Mouse (Mus musculus): ENCODE results near the gene Brd9. TPM values are rescaled to one million over a fixed set of nuclear protein-coding genes. Genes with fewer than 3 reads are reported as not detected.
"Not testable (repeated sequence)": the region's sequence is repeated elsewhere in the genome, so short reads cannot be mapped to it uniquely, and the experiment has no call there.

Gene Brd9
- polyA plus RNA-seq, 1 experiment from 2014 or later = 96.4 TPM

DNA sequence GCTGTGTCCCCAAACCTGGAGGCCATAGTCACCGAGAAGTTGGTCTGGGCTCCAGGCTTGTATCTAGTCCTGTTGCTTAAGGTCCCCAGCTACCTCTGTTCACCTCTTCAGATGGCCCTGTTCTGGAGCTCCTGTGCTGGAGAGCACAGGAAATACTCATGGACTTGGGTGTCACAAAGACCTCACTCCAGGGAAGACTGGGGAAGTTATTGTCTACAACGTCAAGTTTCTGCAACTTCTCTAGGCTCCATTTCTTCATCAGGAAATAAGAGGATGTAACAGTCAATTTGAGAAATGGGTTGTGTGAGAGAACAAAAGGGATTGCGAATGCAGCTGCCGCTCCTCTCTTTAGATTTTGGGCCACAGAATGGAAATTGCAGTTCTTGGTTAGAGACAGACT lies 58.8 kb downstream of the Brd9 start:
- Histone ChIP-seq H3K27me3 (no peaks in the 10 kb centered on the region), H3K36me3 (no peaks in the 10 kb centered on the region), H3K27ac (no peak overlapping the region), H3K9ac (replicated peaks) (no peak overlapping the region), H3K4me2 (replicated peaks) (no peak overlapping the region), H3K4me3 (replicated peaks) (no peak overlapping the region), H3K9me3 (no peaks in the 10 kb centered on the region), H3K4me1 (replicated peaks) (no peaks in the 10 kb centered on the region)
- no peak for ATAC-seq
- 88% methylated on average over 4 of the region's 4 CpGs for WGBS

DNA sequence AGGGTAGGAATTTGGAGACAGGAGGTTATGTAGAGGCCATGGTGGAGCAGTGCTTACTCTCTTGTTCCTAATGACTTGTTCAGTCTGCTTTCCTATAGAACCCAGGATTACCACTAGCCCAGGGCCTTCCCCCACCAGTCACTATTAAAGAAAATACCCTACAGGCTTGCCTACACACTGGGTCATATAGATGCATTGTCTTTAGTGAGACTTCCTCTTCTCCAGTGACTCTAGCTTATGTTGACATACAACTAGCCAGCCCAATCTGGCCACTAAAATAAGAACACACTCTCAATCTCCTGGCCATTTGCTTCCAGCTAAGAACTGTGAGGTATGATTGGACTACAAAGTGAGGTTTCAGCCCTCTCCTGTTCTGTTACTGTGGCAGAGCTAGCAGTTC lies 62.9 kb downstream of the Brd9 start:
- H3K27me3 ChIP-seq = no peaks in the 10 kb centered on the region
- H3K9me3 ChIP-seq = no peaks in the 10 kb centered on the region
- no peaks in the 10 kb centered on the region for H3K4me1 ChIP-seq (replicated peaks)
- H3K36me3 ChIP-seq = no peaks in the 10 kb centered on the region
- no peak overlapping the region for H3K4me3 ChIP-seq (replicated peaks)
- H3K4me2 ChIP-seq (replicated peaks) = no peak overlapping the region
- no peak overlapping the region for H3K9ac ChIP-seq (replicated peaks)
- no peak overlapping the region for H3K27ac ChIP-seq
- no peak for ATAC-seq

DNA sequence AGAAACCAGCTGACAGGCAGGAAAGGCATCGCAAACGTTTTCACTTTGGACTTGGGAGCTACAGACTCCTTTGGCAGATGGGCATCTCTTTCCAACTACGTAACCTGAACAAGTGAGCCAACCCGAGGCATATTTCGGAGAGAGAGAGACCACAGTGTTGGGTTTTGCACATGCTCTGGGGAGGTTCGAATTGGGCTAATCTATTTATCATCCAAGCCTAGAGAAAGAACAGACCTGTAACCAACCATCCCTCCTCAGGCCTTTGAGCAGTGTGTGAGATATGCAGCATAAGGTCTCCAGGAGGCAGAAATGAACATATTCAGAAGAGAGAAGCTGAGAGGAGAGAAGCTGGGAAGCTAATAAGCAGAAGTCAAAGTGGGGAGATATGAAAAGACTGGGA lies 63.4 kb downstream of the Brd9 start:
- no peaks in the 10 kb centered on the region for H3K36me3 ChIP-seq
- 82% methylated on average over 6 of the region's 6 CpGs for WGBS
- no peak for ATAC-seq

DNA sequence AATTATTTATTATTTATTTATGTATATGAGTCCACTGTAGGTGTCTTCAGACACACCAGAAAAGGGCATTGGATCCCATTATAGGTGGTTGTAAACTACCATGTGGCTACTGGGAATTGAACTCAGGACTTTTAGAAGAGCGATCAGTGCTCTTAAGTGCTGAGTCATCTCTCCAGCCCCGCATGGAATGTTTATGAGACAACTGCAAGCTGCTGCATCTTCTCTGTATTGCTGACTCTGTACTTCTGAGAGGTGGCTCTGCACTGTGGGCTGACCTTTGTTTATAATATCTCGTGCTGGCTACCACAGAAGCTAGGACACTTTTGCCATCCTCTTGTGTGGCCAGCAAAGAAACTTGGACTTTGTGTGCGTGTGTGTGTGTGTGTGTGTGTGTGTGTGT lies 63.9 kb downstream of the Brd9 start:
- ATAC-seq = no peak
- 79% methylated on average over 4 of the region's 4 CpGs for WGBS

More for the DNA sequence above, 63.4 kb downstream of the Brd9 start:
- H3K9ac ChIP-seq (replicated peaks) = no peak overlapping the region
- H3K4me1 ChIP-seq (replicated peaks) = no peaks in the 10 kb centered on the region
- no peaks in the 10 kb centered on the region for H3K27me3 ChIP-seq
- H3K4me2 ChIP-seq (replicated peaks) = no peak overlapping the region
- H3K4me3 ChIP-seq (replicated peaks) = no peak overlapping the region
- no peak overlapping the region for H3K27ac ChIP-seq
- no peaks in the 10 kb centered on the region for H3K9me3 ChIP-seq

DNA sequence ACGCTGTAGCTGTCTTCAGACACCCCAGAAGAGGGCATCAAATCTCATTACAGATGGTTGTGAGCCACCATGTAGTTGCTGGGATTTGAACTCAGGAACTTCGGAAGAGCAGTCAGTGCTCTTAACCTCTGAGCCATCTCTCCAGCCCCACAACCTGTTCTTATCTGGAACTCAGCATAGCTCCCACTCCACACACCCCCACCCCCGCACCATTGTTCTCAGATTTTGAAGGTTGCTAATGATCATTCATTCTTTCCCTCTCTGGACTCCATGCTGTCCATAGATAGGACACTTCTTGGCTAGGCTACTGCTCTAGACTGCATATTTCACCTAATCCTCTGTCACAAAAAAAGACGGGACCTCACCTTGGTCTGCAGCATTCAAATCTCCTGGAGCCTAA lies 69.3 kb downstream of the Brd9 start:
- peaks cover 18% of the 10 kb centered on the region for H3K4me1 ChIP-seq (replicated peaks)
- H3K36me3 ChIP-seq; H3K4me2 ChIP-seq (replicated peaks); H3K9me3 ChIP-seq; H3K27ac ChIP-seq; H3K9ac ChIP-seq (replicated peaks); ATAC-seq; H3K4me3 ChIP-seq (replicated peaks): not testable (repeated sequence)
- peaks cover 15% of the 10 kb centered on the region for H3K27me3 ChIP-seq
- 95% methylated on average over 4 of the region's 4 CpGs for WGBS

More for the DNA sequence above, 63.9 kb downstream of the Brd9 start:
- Histone ChIP-seq H3K4me3 (replicated peaks) (no peak overlapping the region), H3K4me2 (replicated peaks) (no peak overlapping the region), H3K4me1 (replicated peaks) (no peaks in the 10 kb centered on the region), H3K27me3 (no peaks in the 10 kb centered on the region), H3K9me3 (no peaks in the 10 kb centered on the region), H3K9ac (replicated peaks) (no peak overlapping the region), H3K27ac (no peak overlapping the region), H3K36me3 (no peaks in the 10 kb centered on the region)

DNA sequence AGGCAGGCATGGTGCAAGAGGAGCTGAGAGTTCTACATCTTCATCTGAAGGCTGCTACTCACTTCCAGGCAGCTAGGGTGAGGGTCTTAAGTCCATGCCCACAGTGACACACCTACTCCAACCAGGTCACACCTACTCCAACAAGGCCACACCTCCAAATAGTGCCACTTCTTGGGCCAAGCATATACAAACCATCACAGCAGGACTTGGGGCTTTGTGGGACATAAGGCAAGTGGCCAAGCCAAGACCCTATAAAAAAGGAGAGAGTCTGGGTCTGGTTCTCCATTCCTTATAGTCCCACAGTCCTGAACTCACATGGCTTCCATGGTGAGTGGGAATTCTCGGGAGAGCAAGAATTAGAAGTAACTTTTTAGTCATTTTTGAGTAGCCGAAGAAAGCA lies 70.6 kb downstream of the Brd9 start:
- Histone ChIP-seq H3K4me1 (replicated peaks) (peaks cover 18% of the 10 kb centered on the region), H3K4me2 (replicated peaks) (peak overlapping the region; percentile 90), H3K27me3 (peaks cover 18% of the 10 kb centered on the region)
- H3K36me3 ChIP-seq; H3K4me3 ChIP-seq (replicated peaks); H3K9ac ChIP-seq (replicated peaks); ATAC-seq; H3K9me3 ChIP-seq; H3K27ac ChIP-seq: not testable (repeated sequence)
- WGBS = 76% methylated on average over 2 of the region's 2 CpGs

DNA sequence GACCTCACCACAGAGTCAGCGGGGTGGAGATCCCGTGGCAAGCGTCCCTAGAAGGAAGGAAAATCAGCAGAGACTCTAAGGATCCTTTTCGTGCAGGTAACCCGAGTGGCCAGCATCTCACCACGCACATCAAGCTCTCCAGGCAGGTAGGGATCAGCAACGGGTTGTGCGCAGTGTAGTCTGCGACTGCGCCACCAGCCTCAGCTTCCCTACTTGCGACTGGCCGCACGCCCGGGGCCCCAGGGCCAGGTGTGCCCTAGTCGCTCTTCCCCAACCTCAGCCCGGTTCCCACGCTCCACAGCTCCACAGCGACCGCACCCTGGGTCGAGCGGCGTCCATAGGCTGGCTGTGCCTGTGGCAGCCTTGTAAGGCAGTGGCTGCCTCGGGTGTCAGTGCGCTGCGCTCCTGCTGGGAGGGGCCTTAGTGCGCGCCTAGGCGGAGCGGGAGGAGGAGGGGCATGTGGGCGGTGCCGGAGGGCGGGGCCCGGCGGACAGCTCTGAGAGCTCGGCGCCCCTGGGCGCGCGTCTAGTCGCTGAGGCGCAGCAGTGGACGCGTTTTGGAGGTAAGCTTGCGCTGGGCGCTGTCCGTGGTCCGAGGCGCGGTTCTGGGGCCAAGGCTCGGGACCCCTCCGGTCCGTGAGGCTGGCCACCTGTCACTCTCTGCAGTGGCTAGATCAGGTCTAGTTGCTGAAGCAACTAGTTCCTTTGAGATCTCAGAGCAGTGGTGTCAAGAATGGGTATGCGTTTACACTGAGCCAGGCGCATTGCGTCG lies 71.5 kb downstream of the Brd9 start, which contains the start of gene Tppp:
Gene Tppp, plus strand, starts transcription at position 460 of the 771 bp plus-strand sequence.
- peak within 1 kb of the TSS; percentile 90 for H3K4me2 ChIP-seq (replicated peaks)
- peak; percentile 93 for ATAC-seq
- WGBS = under 1% methylated on average over 56 of the region's 56 CpGs
- peaks cover 18% of the 10 kb centered on the region for H3K4me1 ChIP-seq (replicated peaks)
- peak within 1 kb of the TSS; percentile 69 for H3K9ac ChIP-seq (replicated peaks)
- no peaks in the 10 kb centered on the region for H3K36me3 ChIP-seq
- peak within 1 kb of the TSS; percentile 76 for H3K27ac ChIP-seq
- peak within 1 kb of the TSS; percentile 50 for H3K4me3 ChIP-seq (replicated peaks)
- H3K9me3 ChIP-seq = no peaks in the 10 kb centered on the region
- peaks cover 18% of the 10 kb centered on the region for H3K27me3 ChIP-seq

DNA sequence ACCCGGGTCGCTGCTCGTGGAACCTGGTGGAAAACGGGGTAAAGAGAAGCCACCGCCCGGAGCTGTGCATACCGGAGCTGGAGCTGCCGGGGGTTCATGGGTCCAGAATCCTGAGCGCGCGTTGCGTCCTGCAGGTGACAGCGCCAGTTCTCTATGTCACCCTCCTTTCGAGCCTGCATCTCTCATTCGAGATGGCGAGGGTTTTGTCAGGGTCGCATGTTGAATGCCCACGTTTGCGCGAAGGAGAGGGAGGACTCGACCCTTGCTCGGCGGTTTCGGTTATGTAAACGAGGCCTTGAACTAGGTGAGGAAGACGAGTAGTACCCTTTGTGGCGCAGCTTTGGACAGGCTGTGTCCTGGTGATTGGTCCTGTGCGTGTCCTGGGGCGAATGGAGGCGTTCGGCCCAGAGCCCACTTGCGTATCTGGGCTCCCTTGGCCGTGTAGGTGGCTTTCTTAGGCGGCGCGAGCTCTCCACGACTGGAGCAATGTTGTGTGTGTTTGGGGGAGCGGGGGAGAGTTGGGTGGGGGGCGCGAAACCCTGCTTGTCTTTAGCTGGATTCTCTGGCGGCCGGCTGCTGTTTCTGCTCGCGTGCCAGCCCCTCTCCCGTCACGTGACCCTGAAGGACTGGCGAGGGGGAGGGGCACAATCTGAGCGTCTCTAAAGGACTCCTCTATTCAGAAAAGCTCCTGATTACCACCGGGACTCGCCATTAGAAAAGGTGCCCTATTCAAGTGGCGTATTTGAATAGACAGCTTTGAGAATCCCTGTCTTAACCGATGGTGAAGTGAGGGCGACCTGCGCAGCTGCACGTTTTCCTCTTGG lies 72.4 kb downstream of the Brd9 start:
- under 1% methylated on average over 52 of the region's 55 CpGs for WGBS

More for the DNA sequence above, 72.4 kb downstream of the Brd9 start:
- Histone ChIP-seq H3K4me2 (replicated peaks) (peak overlapping the region; percentile 90), H3K9me3 (no peaks in the 10 kb centered on the region), H3K4me3 (replicated peaks) (peak overlapping the region; percentile 50), H3K9ac (replicated peaks) (peak overlapping the region; percentile 69), H3K36me3 (no peaks in the 10 kb centered on the region), H3K4me1 (replicated peaks) (peaks cover 18% of the 10 kb centered on the region), H3K27ac (peak overlapping the region; percentile 76), H3K27me3 (peaks cover 18% of the 10 kb centered on the region)
- ATAC-seq = peak; percentile 68

Small RNA genes lying within 50 kb of the gene (microRNA-seq; reads per million reads assigned to microRNA genes)
- gene Gm25197 = not detected

Other genes with a start within 250 kb of the Brd9 start
- 0.06 and 0.09 TPM in 2 replicates for gene Slc6a19, start 232.9 kb upstream of the Brd9 start, polyA plus RNA-seq (2015; fragmentation: Nextera tagmentation; extraction: Ambion mirVana)
- 16.0 and 18.5 TPM in 2 replicates for gene Slc12a7, start 204.7 kb upstream of the Brd9 start, polyA plus RNA-seq (2015; fragmentation: Nextera tagmentation; extraction: Ambion mirVana)
- gene Nkd2, start 90.2 kb upstream of the Brd9 start, polyA plus RNA-seq (2015; fragmentation: Nextera tagmentation; extraction: Ambion mirVana) = 7.2 and 7.6 TPM in 2 replicates
- gene Trip13, start within 50 bp of the Brd9 start, polyA plus RNA-seq (2015; fragmentation: Nextera tagmentation; extraction: Ambion mirVana) = 17.4 and 19.7 TPM in 2 replicates
- gene Zdhhc11, start 26.0 kb downstream of the Brd9 start, polyA plus RNA-seq (2015; fragmentation: Nextera tagmentation; extraction: Ambion mirVana) = not detected in 2 replicates
- gene Tppp, start 71.6 kb downstream of the Brd9 start, polyA plus RNA-seq (2015; fragmentation: Nextera tagmentation; extraction: Ambion mirVana) = 6.4 and 6.7 TPM in 2 replicates
- 13.0 and 14.1 TPM in 2 replicates for gene Cep72, start 124.5 kb downstream of the Brd9 start, polyA plus RNA-seq (2015; fragmentation: Nextera tagmentation; extraction: Ambion mirVana)
- 0.03 TPM in 1 of 2 replicates, not detected in the other for gene Slc9a3, start 183.6 kb downstream of the Brd9 start, polyA plus RNA-seq (2015; fragmentation: Nextera tagmentation; extraction: Ambion mirVana)